Mouse (Mus musculus): ENCODE results near the gene Dcaf1. TPM values are rescaled to one million over a fixed set of nuclear protein-coding genes. Genes with fewer than 3 reads are reported as not detected.
A peak's percentile ranks its signal among the peaks of the same experiment; 100 is the strongest.

The Dcaf1 gene
- polyA plus RNA-seq, 1 experiment from 2014 or later, result 28.6 TPM

DNA sequence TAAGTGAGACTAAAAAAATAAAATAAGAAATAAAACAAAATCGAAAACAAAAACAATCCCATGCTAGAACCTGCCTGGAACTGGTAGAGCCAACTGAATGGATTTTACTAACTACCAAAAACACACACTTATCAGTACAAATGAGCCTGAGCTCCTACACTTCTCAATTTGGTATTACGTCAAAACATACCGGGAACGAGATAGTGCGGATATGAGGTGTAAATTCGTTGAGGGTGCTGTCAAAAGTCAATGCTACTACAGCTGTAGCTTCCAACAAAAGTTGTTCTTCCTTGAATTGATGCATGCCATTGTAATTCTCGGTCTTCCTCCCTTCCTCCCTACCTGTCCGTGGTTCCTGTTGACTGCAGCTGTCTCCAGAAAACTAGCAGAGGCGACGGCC, 32.3 kb upstream of the Dcaf1 start:
- H3K27me3 ChIP-seq (ENCODE audit: control insufficient read depth, insufficient read depth, low read length), result no peaks in the 10 kb centered on the region
- H3K4me1 ChIP-seq (ENCODE audit: control insufficient read depth, insufficient read depth, low read length), result peaks cover 6% of the 10 kb centered on the region; the same call in 1 of the 2 replicates
- H3K9me3 ChIP-seq (ENCODE audit: control insufficient read depth, low read length), result no peaks in the 10 kb centered on the region
- H3K4me2 ChIP-seq, result peak overlapping the region; percentile 79
- H3K27ac ChIP-seq (ENCODE audit: low read depth, low read length), result no peak overlapping the region
- peak overlapping the region; percentile 95 for H3K9ac ChIP-seq (ENCODE audit: low read length)
- DNase-seq (ENCODE audit: low spot score, missing footprints) (peak; percentile 87), ATAC-seq (ENCODE audit: low FRiP score) (peak; percentile 20; the same call in 1 of the 2 replicates)
- no peaks in the 10 kb centered on the region for H3K36me3 ChIP-seq (ENCODE audit: control insufficient read depth, insufficient read depth, low read length)
- 19% methylated on average over 10 of the region's 10 CpGs for WGBS
- peak overlapping the region; percentile 85 for H3K4me3 ChIP-seq (ENCODE audit: low read depth, low read length)

DNA sequence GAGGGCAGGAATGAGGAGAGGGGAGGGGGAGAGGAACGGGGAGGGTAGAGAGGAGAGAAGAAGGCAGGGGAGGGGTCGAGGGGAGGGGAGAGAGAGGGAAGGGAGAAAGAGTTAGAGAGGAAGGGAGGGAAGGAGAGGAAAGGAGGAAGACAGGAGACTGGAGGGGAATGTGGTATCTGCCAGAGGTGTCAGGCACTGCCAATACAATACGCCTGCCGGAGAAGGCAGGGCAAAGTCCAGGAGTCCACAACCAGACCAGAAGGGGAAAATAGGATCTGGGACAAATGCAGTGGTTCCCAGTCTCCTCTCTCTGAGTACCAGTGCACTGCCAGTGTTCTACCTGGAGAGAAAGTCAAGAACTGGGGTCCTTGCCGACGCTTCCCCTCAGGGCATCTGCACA, 30.8 kb upstream of the Dcaf1 start:
- Histone ChIP-seq H3K36me3 (ENCODE audit: control insufficient read depth, insufficient read depth, low read length) (no peaks in the 10 kb centered on the region), H3K9me3 (ENCODE audit: control insufficient read depth, low read length) (no peaks in the 10 kb centered on the region), H3K9ac (ENCODE audit: low read length) (no peak overlapping the region), H3K4me3 (ENCODE audit: low read depth, low read length) (no peak overlapping the region), H3K27ac (ENCODE audit: low read depth, low read length) (no peak overlapping the region), H3K4me2 (no peak overlapping the region), H3K27me3 (ENCODE audit: control insufficient read depth, insufficient read depth, low read length) (no peaks in the 10 kb centered on the region), H3K4me1 (ENCODE audit: control insufficient read depth, insufficient read depth, low read length) (peaks cover 6% of the 10 kb centered on the region; the same call in 1 of the 2 replicates)
- ATAC-seq (ENCODE audit: low FRiP score) (no peak), DNase-seq (ENCODE audit: low spot score, missing footprints) (no peak)
- 71% methylated on average over 6 of the region's 6 CpGs for WGBS

DNA sequence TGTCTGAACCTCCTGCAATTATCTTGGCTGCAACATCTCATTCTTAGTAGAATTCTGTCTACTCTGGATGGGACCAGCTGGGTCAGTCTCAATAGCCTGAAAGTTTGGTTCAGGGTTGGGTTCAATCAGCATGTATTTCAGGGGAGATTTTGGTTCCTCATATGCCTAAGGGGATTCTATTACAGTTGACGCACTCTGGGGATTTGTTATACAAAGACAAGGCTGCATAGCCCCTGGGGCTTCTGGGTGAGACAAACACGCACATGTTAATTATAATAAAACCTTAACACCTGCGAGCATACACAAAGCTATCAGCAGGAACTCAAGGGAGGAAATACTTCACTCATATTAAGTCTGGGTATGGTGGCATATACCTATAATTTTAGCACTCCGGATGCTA, 15.2 kb upstream of the Dcaf1 start:
- H3K9me3 ChIP-seq (ENCODE audit: control insufficient read depth, low read length), result peaks cover 2% of the 10 kb centered on the region; the same call in 1 of the 2 replicates
- no peaks in the 10 kb centered on the region for H3K36me3 ChIP-seq (ENCODE audit: control insufficient read depth, insufficient read depth, low read length)
- no peaks in the 10 kb centered on the region for H3K4me1 ChIP-seq (ENCODE audit: control insufficient read depth, insufficient read depth, low read length)
- ATAC-seq (ENCODE audit: low FRiP score), result no peak
- 78% methylated on average over 4 of the region's 4 CpGs for WGBS
- no peak for DNase-seq (ENCODE audit: low spot score, missing footprints)
- no peak overlapping the region for H3K4me3 ChIP-seq (ENCODE audit: low read depth, low read length)
- no peak overlapping the region for H3K4me2 ChIP-seq
- H3K27ac ChIP-seq (ENCODE audit: low read depth, low read length), result no peak overlapping the region
- no peaks in the 10 kb centered on the region for H3K27me3 ChIP-seq (ENCODE audit: control insufficient read depth, insufficient read depth, low read length)
- no peak overlapping the region for H3K9ac ChIP-seq (ENCODE audit: low read length)

DNA sequence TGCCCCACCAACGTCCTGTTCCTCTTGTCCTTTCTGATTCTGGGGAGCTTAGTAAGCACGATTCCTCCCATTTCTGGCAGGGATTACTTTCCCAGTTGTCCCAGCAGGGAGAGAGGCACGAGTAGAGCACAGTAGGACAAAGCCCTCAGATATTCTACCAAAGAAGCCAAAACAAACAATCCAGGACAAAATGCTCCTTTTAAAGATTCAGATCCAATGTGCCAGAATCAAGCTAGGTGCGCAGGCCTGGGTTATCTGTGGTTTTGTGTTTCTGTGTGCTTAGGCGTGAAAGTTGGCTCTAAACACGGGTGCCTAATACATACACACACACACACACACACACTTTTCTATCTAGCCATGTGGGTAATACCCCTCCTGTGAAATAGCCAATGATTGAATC, 3.5 kb upstream of the Dcaf1 start:
- no peak overlapping the region for H3K27ac ChIP-seq (ENCODE audit: low read depth, low read length)
- H3K9me3 ChIP-seq (ENCODE audit: control insufficient read depth, low read length), result no peaks in the 10 kb centered on the region
- H3K4me2 ChIP-seq, result no peak overlapping the region
- DNase-seq (ENCODE audit: low spot score, missing footprints) (no peak), ATAC-seq (ENCODE audit: low FRiP score) (no peak)
- no peaks in the 10 kb centered on the region for H3K36me3 ChIP-seq (ENCODE audit: control insufficient read depth, insufficient read depth, low read length)
- H3K9ac ChIP-seq (ENCODE audit: low read length), result no peak overlapping the region
- H3K27me3 ChIP-seq (ENCODE audit: control insufficient read depth, insufficient read depth, low read length), result no peaks in the 10 kb centered on the region
- H3K4me3 ChIP-seq (ENCODE audit: low read depth, low read length), result no peak overlapping the region
- no peaks in the 10 kb centered on the region; the same call in 1 of the 2 replicates for H3K4me1 ChIP-seq (ENCODE audit: control insufficient read depth, insufficient read depth, low read length)
- 76% methylated on average over 6 of the region's 6 CpGs for WGBS

DNA sequence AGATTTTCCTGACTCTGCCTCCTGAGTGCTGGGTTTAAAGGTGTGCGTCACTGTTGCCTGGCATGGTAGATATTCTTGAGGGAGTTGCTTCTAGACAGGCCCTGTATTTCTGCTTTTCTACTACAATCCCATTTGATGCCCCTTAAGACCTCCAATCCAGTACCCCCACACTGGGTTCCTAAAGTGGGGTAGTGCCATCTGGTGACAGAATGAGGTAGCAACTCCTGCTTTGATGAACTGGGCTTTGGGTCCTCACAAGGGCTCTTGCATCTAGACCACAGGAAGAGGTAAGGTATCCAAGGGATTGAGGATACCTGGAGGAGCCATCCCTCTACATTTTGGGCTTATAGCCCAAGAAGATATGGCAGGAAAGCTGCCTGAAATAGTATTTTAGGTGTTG, 2.5 kb upstream of the Dcaf1 start:
- Histone ChIP-seq H3K4me3 (ENCODE audit: low read depth, low read length) (no peak overlapping the region), H3K4me1 (ENCODE audit: control insufficient read depth, insufficient read depth, low read length) (no peaks in the 10 kb centered on the region; the same call in 1 of the 2 replicates), H3K27ac (ENCODE audit: low read depth, low read length) (no peak overlapping the region), H3K36me3 (ENCODE audit: control insufficient read depth, insufficient read depth, low read length) (no peaks in the 10 kb centered on the region), H3K27me3 (ENCODE audit: control insufficient read depth, insufficient read depth, low read length) (no peaks in the 10 kb centered on the region), H3K9ac (ENCODE audit: low read length) (no peak overlapping the region), H3K4me2 (no peak overlapping the region), H3K9me3 (ENCODE audit: control insufficient read depth, low read length) (no peaks in the 10 kb centered on the region)
- WGBS, result 88% methylated on average over 1 of the region's 1 CpGs
- no peak for ATAC-seq (ENCODE audit: low FRiP score)
- DNase-seq (ENCODE audit: low spot score, missing footprints), result no peak

DNA sequence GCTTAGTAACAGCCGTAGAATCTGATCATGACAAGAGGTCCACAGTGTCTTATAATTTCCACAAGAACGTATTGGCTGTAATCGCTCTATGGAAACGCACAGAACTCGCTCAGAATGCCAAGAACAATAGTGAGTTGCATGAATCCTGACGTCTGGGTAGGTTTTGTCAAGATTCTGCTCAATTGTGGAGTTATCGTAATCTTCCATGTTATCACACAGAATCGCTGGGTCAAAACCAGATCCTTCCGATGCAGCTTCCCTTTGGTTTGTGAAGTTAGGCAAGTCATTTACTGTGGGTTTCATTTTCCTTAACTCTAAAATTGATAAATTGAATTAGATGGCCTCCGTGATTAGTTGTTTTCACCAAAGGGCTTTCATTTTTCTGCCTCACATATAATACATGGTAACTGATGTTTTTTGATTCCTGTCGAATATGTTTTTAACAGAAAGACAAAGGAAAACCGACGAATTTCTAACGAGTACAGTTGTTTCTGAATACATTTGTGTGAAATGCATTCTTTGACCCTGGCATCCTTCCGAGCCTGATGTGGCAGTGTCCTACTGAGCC, 540 bp upstream of the Dcaf1 start:
- Histone ChIP-seq H3K4me3 (ENCODE audit: low read depth, low read length) (peak overlapping the region; percentile 77), H3K4me1 (ENCODE audit: control insufficient read depth, insufficient read depth, low read length) (no peaks in the 10 kb centered on the region; the same call in 1 of the 2 replicates), H3K27ac (ENCODE audit: low read depth, low read length) (no peak overlapping the region), H3K9ac (ENCODE audit: low read length) (peak overlapping the region; percentile 52; the same call in 1 of the 2 replicates), H3K36me3 (ENCODE audit: control insufficient read depth, insufficient read depth, low read length) (no peaks in the 10 kb centered on the region), H3K27me3 (ENCODE audit: control insufficient read depth, insufficient read depth, low read length) (no peaks in the 10 kb centered on the region), H3K9me3 (ENCODE audit: control insufficient read depth, low read length) (no peaks in the 10 kb centered on the region), H3K4me2 (peak overlapping the region; percentile 40)
- 52% methylated on average over 15 of the region's 15 CpGs for WGBS
- ATAC-seq (ENCODE audit: low FRiP score) (no peak), DNase-seq (ENCODE audit: low spot score, missing footprints) (no peak)

DNA sequence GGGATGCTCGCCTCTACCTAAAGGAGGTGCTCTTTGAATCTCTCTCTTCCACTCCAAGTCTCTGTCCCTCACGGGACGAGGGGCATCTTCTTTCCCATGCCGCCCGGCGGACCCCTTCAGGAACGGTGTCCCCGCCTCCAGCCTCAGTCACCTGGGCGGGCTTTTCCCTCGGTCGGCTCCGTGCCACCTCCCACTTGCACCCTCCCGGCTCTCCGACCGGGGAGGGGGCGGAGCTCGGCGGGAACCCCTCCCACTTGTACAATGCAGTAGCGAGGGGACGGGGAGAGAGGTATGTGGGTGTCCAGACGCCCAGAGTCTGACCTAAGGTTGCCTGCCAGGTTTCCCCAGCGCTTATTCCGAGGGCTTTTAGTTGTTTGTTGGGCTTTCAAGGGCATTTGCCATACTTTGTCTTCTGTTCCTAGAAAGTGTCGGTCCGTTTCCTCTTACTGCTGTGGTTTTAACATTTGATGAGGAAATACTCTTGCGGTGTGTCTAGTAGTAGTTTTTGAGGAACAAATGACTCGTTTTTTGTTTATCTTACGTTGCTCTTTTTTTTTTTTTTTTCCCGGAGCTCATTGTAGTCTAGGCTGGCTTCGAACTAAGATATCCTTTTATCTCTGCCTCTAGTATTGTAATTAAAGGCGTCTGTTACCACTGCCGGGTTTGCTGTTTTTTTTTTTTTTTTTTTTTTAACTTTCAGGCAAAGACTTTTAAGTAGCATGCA, 869 bp downstream of the Dcaf1 start:
- Histone ChIP-seq H3K27ac (ENCODE audit: low read depth, low read length) (peak overlapping the region; percentile 85), H3K4me3 (ENCODE audit: low read depth, low read length) (peak overlapping the region; percentile 77), H3K9ac (ENCODE audit: low read length) (peak overlapping the region; percentile 87), H3K9me3 (ENCODE audit: control insufficient read depth, low read length) (no peaks in the 10 kb centered on the region), H3K4me2 (peak overlapping the region; percentile 79), H3K4me1 (ENCODE audit: control insufficient read depth, insufficient read depth, low read length) (no peaks in the 10 kb centered on the region; the same call in 1 of the 2 replicates), H3K36me3 (ENCODE audit: control insufficient read depth, insufficient read depth, low read length) (no peaks in the 10 kb centered on the region), H3K27me3 (ENCODE audit: control insufficient read depth, insufficient read depth, low read length) (no peaks in the 10 kb centered on the region)
- DNase-seq (ENCODE audit: low spot score, missing footprints) (peak; percentile 97), ATAC-seq (ENCODE audit: low FRiP score) (peak; percentile 73)
- whole genome bisulfite sequencing, result 4% methylated on average over 32 of the region's 32 CpGs

DNA sequence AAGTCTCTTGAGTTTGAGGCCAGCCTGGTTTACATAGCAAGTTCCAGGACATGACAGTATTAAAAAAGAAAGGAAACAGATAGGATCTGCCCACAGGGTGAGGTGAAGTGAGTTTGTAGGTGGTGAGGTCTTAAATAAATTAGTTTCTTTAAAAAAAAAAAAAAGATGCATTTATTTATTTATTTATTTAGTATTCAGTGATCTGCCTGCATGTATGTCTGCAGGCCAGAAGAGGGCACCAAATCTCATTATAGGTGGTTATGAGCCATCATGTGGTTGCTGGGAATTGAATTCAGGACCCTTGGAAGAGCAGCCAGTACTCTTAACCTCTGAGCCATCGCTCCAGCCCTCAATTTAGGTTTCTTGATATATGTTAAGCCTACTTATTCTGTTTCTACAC, 18.9 kb downstream of the Dcaf1 start:
- H3K27ac ChIP-seq (ENCODE audit: low read depth, low read length), result no peak overlapping the region
- peaks cover 18% of the 10 kb centered on the region for H3K36me3 ChIP-seq (ENCODE audit: control insufficient read depth, insufficient read depth, low read length)
- WGBS, result 100% methylated on average over 1 of the region's 1 CpGs

DNA sequence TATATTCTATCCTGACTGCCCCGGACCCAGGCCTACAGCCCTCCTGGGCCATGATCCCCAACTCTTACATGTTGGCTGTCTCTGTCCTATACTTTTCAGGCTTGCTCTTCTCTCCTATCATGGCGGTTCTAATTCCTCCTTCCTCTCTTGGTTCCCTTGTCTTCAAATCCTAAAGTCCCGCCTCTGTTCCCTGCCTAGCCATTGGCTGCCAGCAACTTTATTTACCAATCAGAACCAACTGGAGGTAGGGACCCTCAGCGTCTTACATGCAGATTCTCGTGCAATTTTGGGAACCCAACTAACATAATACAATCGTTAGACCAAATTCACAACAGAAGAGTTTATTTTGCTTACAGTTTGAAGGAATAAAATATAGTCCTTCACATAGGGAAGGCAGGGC, 21.1 kb downstream of the Dcaf1 start:
- H3K36me3 ChIP-seq (ENCODE audit: control insufficient read depth, insufficient read depth, low read length), result peaks cover 20% of the 10 kb centered on the region
- 93% methylated on average over 6 of the region's 6 CpGs for WGBS

More for the DNA sequence above, 18.9 kb downstream of the Dcaf1 start:
- Histone ChIP-seq H3K4me3 (ENCODE audit: low read depth, low read length) (no peak overlapping the region), H3K4me1 (ENCODE audit: control insufficient read depth, insufficient read depth, low read length) (no peaks in the 10 kb centered on the region), H3K9ac (ENCODE audit: low read length) (no peak overlapping the region), H3K9me3 (ENCODE audit: control insufficient read depth, low read length) (no peaks in the 10 kb centered on the region), H3K4me2 (no peak overlapping the region), H3K27me3 (ENCODE audit: control insufficient read depth, insufficient read depth, low read length) (no peaks in the 10 kb centered on the region)
- ATAC-seq (ENCODE audit: low FRiP score), result no peak
- DNase-seq (ENCODE audit: low spot score, missing footprints), result no peak

More for the DNA sequence above, 21.1 kb downstream of the Dcaf1 start:
- H3K4me1 ChIP-seq (ENCODE audit: control insufficient read depth, insufficient read depth, low read length), result no peaks in the 10 kb centered on the region
- no peak overlapping the region for H3K4me3 ChIP-seq (ENCODE audit: low read depth, low read length)
- ATAC-seq (ENCODE audit: low FRiP score), result no peak
- no peak overlapping the region for H3K4me2 ChIP-seq
- H3K9ac ChIP-seq (ENCODE audit: low read length), result no peak overlapping the region
- H3K9me3 ChIP-seq (ENCODE audit: control insufficient read depth, low read length), result no peaks in the 10 kb centered on the region
- H3K27me3 ChIP-seq (ENCODE audit: control insufficient read depth, insufficient read depth, low read length), result no peaks in the 10 kb centered on the region
- no peak overlapping the region for H3K27ac ChIP-seq (ENCODE audit: low read depth, low read length)
- no peak for DNase-seq (ENCODE audit: low spot score, missing footprints)
